Mouse (Mus musculus) limb, embryonic 12.5 days (tissue): Measurements from ENCODE around the gene Tex35. TPM values are rescaled to one million over a fixed set of nuclear protein-coding genes. Genes with fewer than 3 reads are reported as not detected.

Experiments
- ATAC-seq: fragments of 200-750 bp; cut with Nextera tagmentation; 2 replicates; pipeline ENCODE4 v1.8.0; 2017; ENCODE audit warnings: low read depth, moderate TSS enrichment; ENCODE audit not compliant: insufficient number of reproducible peaks, insufficient read depth, low FRiP score, low TSS enrichment
- H3K27ac ChIP-seq: fragments of 300-500 bp; sonication (generic); 2 replicates; pipeline ENCODE4 v1.5.1; 2016; ENCODE audit warnings: mild to moderate bottlenecking, moderate library complexity
- H3K27me3 ChIP-seq: fragments of 300-500 bp; sonication (generic); 2 replicates; pipeline ENCODE4 v1.6.1; 2016; ENCODE audit warnings: mild to moderate bottlenecking, moderate library complexity
- H3K36me3 ChIP-seq: fragments of 300-500 bp; sonication (generic); 2 replicates; pipeline ENCODE4 v1.6.1; 2016; ENCODE audit warnings: mild to moderate bottlenecking, moderate library complexity
- H3K4me1 ChIP-seq: fragments of 300-500 bp; sonication (generic); replicated peaks from 2 replicates; pipeline ENCODE4 v1.6.1; 2016
- H3K4me2 ChIP-seq: fragments of 300-500 bp; sonication (generic); 2 replicates; pipeline ENCODE4 v1.6.1; 2016; ENCODE audit warnings: mild to moderate bottlenecking, moderate library complexity
- H3K4me3 ChIP-seq: fragments of 300-500 bp; sonication (generic); replicated peaks from 2 replicates; pipeline ENCODE4 v1.5.1; 2016; ENCODE audit warnings: mild to moderate bottlenecking
- H3K9ac ChIP-seq: fragments of 300-500 bp; sonication (generic); replicated peaks from 2 replicates; pipeline ENCODE4 v1.6.1; 2016; ENCODE audit warnings: mild to moderate bottlenecking, moderate library complexity
- H3K9me3 ChIP-seq: fragments of 300-500 bp; sonication (generic); 2 replicates; pipeline ENCODE4 v1.6.1; 2016; ENCODE audit warnings: mild to moderate bottlenecking, moderate library complexity
- WGBS: fragments of 180-500 bp; shearing (Covaris S2); methylation state at CpG from one replicate; pipeline ENCODE4 v1.1.7; 2016; 5-methylcytosine and 5-hydroxymethylcytosine counted together
- polyA plus RNA-seq: library from polyadenylated mRNA; unstranded; fragments of >200 nt; fragmentation: Nextera tagmentation; extraction: Ambion mirVana; gene quantifications from 2 replicates; pipeline ENCODE4 v1.2.1, GENCODE M21; 2016

Tex35 gene
- polyA plus RNA-seq, 1 experiment from 2014 or later, result not detected

GRCm38 (mm10) chr1:157065819-157066730, 42.4 kb downstream of the Tex35 start:
- Histone ChIP-seq H3K27me3 (no peaks in the 10 kb centered on the region), H3K4me1 (peaks cover 20% of the 10 kb centered on the region), H3K4me2 (no peak overlapping the region), H3K36me3 (no peaks in the 10 kb centered on the region), H3K9me3 (no peaks in the 10 kb centered on the region), H3K4me3 (no peak overlapping the region), H3K9ac (no peak overlapping the region), H3K27ac (peak overlapping the region; percentile 35; the same call in 1 of the 2 replicates)
- WGBS, result 65% methylated on average over 12 of the region's 12 CpGs
- ATAC-seq, result no peak

- Histone ChIP-seq H3K4me1 (peaks cover 16% of the 10 kb centered on the region), H3K9me3 (no peaks in the 10 kb centered on the region), H3K9ac (no peak overlapping the region), H3K27me3 (no peaks in the 10 kb centered on the region), H3K4me2 (no peak overlapping the region), H3K36me3 (no peaks in the 10 kb centered on the region), H3K4me3 (no peak overlapping the region), H3K27ac (no peak overlapping the region)
- ATAC-seq, result no peak
- 70% methylated on average over 13 of the region's 13 CpGs for WGBS
Observed at GRCm38 (mm10) chr1:157063318-157064115, 45.0 kb downstream of the Tex35 start.

- no peak overlapping the region for H3K4me2 ChIP-seq
- no peaks in the 10 kb centered on the region for H3K36me3 ChIP-seq
- H3K9ac ChIP-seq, result no peak overlapping the region
- no peak for ATAC-seq
- peaks cover 16% of the 10 kb centered on the region for H3K4me1 ChIP-seq
- 80% methylated on average over 5 of the region's 5 CpGs for WGBS
- H3K27me3 ChIP-seq, result no peaks in the 10 kb centered on the region
- no peaks in the 10 kb centered on the region for H3K9me3 ChIP-seq
- no peak overlapping the region for H3K4me3 ChIP-seq
- H3K27ac ChIP-seq, result no peak overlapping the region
Observed at GRCm38 (mm10) chr1:157062445-157062825, 46.0 kb downstream of the Tex35 start.

- 87% methylated on average over 10 of the region's 10 CpGs for WGBS
- H3K27ac ChIP-seq, result no peak overlapping the region
- no peaks in the 10 kb centered on the region for H3K9me3 ChIP-seq
- no peaks in the 10 kb centered on the region for H3K36me3 ChIP-seq
- no peak overlapping the region for H3K9ac ChIP-seq
- H3K4me2 ChIP-seq, result no peak overlapping the region
- H3K27me3 ChIP-seq, result no peaks in the 10 kb centered on the region
- no peak for ATAC-seq
- peaks cover 14% of the 10 kb centered on the region for H3K4me1 ChIP-seq
- H3K4me3 ChIP-seq, result no peak overlapping the region
Observed at GRCm38 (mm10) chr1:157061800-157062444, 46.6 kb downstream of the Tex35 start.

GRCm38 (mm10) chr1:157061170-157061569, 47.3 kb downstream of the Tex35 start:
- 84% methylated on average over 3 of the region's 3 CpGs for WGBS
- no peak overlapping the region for H3K9ac ChIP-seq
- no peak for ATAC-seq
- peaks cover 12% of the 10 kb centered on the region for H3K4me1 ChIP-seq
- H3K9me3 ChIP-seq, result no peaks in the 10 kb centered on the region
- H3K27me3 ChIP-seq, result no peaks in the 10 kb centered on the region
- H3K36me3 ChIP-seq, result no peaks in the 10 kb centered on the region
- H3K4me2 ChIP-seq, result no peak overlapping the region
- no peak overlapping the region for H3K4me3 ChIP-seq
- no peak overlapping the region for H3K27ac ChIP-seq

- no peaks in the 10 kb centered on the region for H3K36me3 ChIP-seq
- no peak overlapping the region for H3K4me2 ChIP-seq
- no peak for ATAC-seq
- no peaks in the 10 kb centered on the region for H3K27me3 ChIP-seq
- no peak overlapping the region for H3K4me3 ChIP-seq
- H3K9ac ChIP-seq, result no peak overlapping the region
- peaks cover 9% of the 10 kb centered on the region for H3K4me1 ChIP-seq
- 91% methylated on average over 12 of the region's 12 CpGs for WGBS
- no peaks in the 10 kb centered on the region for H3K9me3 ChIP-seq
- H3K27ac ChIP-seq, result no peak overlapping the region
Observed at GRCm38 (mm10) chr1:157060441-157061135, 47.9 kb downstream of the Tex35 start.

- H3K27ac ChIP-seq, result no peak overlapping the region
- no peak for ATAC-seq
- H3K4me3 ChIP-seq, result no peak overlapping the region
- H3K27me3 ChIP-seq, result no peaks in the 10 kb centered on the region
- H3K9ac ChIP-seq, result no peak overlapping the region
- no peak overlapping the region for H3K4me2 ChIP-seq
- WGBS, result 69% methylated on average over 6 of the region's 6 CpGs
- H3K36me3 ChIP-seq, result no peaks in the 10 kb centered on the region
- peaks cover 12% of the 10 kb centered on the region for H3K4me1 ChIP-seq
- H3K9me3 ChIP-seq, result no peaks in the 10 kb centered on the region
Observed at GRCm38 (mm10) chr1:157055901-157056300, 52.6 kb downstream of the Tex35 start.

GRCm38 (mm10) chr1:157055288-157055831, 53.1 kb downstream of the Tex35 start:
- no peak for ATAC-seq
- H3K27ac ChIP-seq, result no peak overlapping the region

GRCm38 (mm10) chr1:157054659-157055058, 53.8 kb downstream of the Tex35 start:
- Histone ChIP-seq H3K36me3 (no peaks in the 10 kb centered on the region), H3K4me3 (no peak overlapping the region), H3K27ac (no peak overlapping the region), H3K9me3 (no peaks in the 10 kb centered on the region), H3K4me2 (no peak overlapping the region), H3K27me3 (no peaks in the 10 kb centered on the region), H3K4me1 (peaks cover 12% of the 10 kb centered on the region), H3K9ac (no peak overlapping the region)
- 82% methylated on average over 7 of the region's 7 CpGs for WGBS
- no peak for ATAC-seq

More at GRCm38 (mm10) chr1:157055288-157055831, 53.1 kb downstream of the Tex35 start:
- H3K36me3 ChIP-seq, result no peaks in the 10 kb centered on the region
- no peak overlapping the region for H3K4me2 ChIP-seq
- 66% methylated on average over 11 of the region's 11 CpGs for WGBS
- H3K9ac ChIP-seq, result no peak overlapping the region
- no peak overlapping the region for H3K4me3 ChIP-seq
- no peaks in the 10 kb centered on the region for H3K9me3 ChIP-seq
- peaks cover 12% of the 10 kb centered on the region for H3K4me1 ChIP-seq
- no peaks in the 10 kb centered on the region for H3K27me3 ChIP-seq

- no peak for ATAC-seq
- WGBS, result 88% methylated on average over 2 of the region's 2 CpGs
- Histone ChIP-seq H3K4me3 (no peak overlapping the region), H3K27me3 (no peaks in the 10 kb centered on the region), H3K9ac (no peak overlapping the region), H3K9me3 (no peaks in the 10 kb centered on the region), H3K27ac (no peak overlapping the region), H3K4me2 (no peak overlapping the region), H3K36me3 (no peaks in the 10 kb centered on the region), H3K4me1 (peaks cover 25% of the 10 kb centered on the region)
Observed at GRCm38 (mm10) chr1:157049886-157050285, 58.6 kb downstream of the Tex35 start.
